Mouse (Mus musculus): ENCODE measurements around the gene Cdc42bpa. TPM values are rescaled to one million over a fixed set of nuclear protein-coding genes. Genes with fewer than 3 reads are reported as not detected.

The Cdc42bpa gene
- polyA plus RNA-seq (2014; fragmentation: Illumina TruSeq; extraction: RNeasy Lipid Tissue Mini Kit (QIAGEN cat#74804); ENCODE audit: low read depth, low replicate concordance), result 21.7 TPM

GRCm38 (mm10) chr1:179959721-179960542 lies at the start of gene Cdc42bpa:
Gene Cdc42bpa (plus strand): TSS chr1:179960472.

GRCm38 (mm10) chr1:180198959-180199714 lies 238.9 kb downstream of the Cdc42bpa start, which contains the start of gene Coq8a:
Gene Coq8a (minus strand): TSS chr1:180199602.

Other genes starting within 250 kb of the Cdc42bpa start
- 0.94 TPM for gene Kif28, start 215.2 kb upstream of the Cdc42bpa start, polyA plus RNA-seq (2014; fragmentation: Illumina TruSeq; extraction: RNeasy Lipid Tissue Mini Kit (QIAGEN cat#74804); ENCODE audit: low read depth, low replicate concordance)
- not detected for gene Gm10518, start 157.1 kb upstream of the Cdc42bpa start, polyA plus RNA-seq (2014; fragmentation: Illumina TruSeq; extraction: RNeasy Lipid Tissue Mini Kit (QIAGEN cat#74804); ENCODE audit: low read depth, low replicate concordance)
- gene Ahctf1, start 156.8 kb upstream of the Cdc42bpa start, polyA plus RNA-seq (2014; fragmentation: Illumina TruSeq; extraction: RNeasy Lipid Tissue Mini Kit (QIAGEN cat#74804); ENCODE audit: low read depth, low replicate concordance), result 19.9 TPM
- gene Coq8a, start 239.1 kb downstream of the Cdc42bpa start, polyA plus RNA-seq (2014; fragmentation: Illumina TruSeq; extraction: RNeasy Lipid Tissue Mini Kit (QIAGEN cat#74804); ENCODE audit: low read depth, low replicate concordance), result 567 TPM

All from heart, adult 10 weeks (tissue).